Mouse (Mus musculus) monocyte, adult 5-6 weeks (primary cell): ENCODE data around the gene Swt1. TPM values are rescaled to one million over a fixed set of nuclear protein-coding genes. Genes with fewer than 3 reads are reported as not detected.

Source experiments
- ATAC-seq: fragments of 153-309, 156-312 bp; replicated peaks from 2 replicates; pipeline ENCODE4 v1.8.0; 2017; ENCODE audit warnings: mild to moderate bottlenecking; ENCODE audit not compliant: low TSS enrichment, insufficient number of reproducible peaks, severe bottlenecking, poor library complexity, low FRiP score
- total RNA-seq: library from RNA; stranded (forward); fragments of 200-1000, 200-491, 200-594 nt; gene quantifications from 3 replicates; pipeline ENCODE4 v1.2.3, GENCODE M21; 2017

Gene Swt1
- total RNA-seq, 1 experiment from 2014 or later = 41.1 TPM

DNA sequence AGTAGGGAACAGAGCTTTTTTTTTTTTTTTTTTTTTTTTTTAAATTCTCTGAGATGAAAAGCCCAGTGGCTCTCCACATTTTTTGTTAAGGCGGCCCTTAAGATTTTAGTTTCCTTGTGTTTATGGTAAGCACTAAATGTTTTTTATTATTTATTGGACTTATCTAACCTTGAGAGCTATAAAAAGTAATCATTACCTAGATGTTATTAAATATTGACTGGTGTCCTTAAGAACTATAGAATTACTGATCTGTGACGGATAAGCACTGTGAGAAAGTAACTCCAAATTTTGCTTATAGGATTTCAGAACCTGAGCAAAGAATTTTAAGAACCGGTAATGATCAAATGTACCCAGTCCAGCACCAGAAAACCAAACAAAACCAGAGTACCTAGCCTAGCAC, 95.4 kb downstream of the Swt1 start:
- no peak for ATAC-seq

DNA sequence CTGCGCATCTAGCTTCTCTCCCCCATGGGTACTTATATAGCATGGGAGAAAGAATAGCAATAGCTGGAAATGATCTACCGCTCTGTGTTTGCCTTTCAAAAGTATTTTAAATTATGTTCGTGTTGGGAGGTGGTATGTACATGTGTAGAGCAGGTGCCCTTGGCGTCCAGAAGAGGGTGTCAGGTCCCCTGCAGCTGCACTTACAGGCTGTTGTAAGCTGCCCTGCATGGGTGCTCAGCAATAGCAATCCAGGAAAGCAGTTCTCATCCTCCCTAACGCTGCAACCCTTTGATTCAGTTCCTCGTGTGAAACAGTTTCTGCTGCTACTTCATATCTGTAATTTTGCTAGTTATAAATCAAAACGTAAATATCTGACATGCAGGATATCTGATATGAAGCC, 98.7 kb downstream of the Swt1 start:
- ATAC-seq = no peak

DNA sequence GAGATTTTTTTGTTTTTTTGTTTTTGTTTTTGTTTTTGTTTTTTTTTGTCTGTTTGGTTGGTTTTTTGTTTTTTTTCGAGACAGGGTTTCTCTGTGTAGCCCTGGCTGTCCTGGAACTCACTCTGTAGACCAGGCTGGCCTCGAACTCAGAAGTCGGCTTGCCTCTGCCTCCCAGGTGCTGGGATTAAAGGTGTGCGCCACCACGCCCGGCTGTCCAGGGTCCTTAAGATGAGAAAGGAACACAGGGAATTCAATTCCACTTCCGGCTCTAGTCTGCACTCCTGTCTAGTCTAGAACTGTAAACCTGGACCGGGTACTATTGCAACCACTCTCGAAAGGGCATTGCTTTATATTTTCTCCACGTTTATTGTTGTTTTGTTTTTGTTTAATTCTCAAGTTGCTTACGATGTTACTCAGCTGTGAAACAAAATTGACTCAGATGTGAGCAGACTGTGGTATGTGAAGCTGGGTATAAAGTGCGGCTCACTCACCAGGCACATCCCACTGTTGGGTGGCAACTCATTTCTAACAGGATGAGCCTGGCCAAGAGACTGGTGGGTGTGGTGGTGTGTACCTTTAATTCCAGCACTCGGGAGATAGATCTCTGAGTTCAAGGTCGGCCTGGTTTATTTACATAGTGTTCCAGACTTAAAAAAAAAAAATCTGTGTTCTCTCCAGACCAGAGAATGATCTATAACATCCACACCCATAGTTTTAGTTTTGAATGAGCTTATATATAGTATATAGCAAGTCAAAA, 99.7 kb downstream of the Swt1 start:
- ATAC-seq = no peak

DNA sequence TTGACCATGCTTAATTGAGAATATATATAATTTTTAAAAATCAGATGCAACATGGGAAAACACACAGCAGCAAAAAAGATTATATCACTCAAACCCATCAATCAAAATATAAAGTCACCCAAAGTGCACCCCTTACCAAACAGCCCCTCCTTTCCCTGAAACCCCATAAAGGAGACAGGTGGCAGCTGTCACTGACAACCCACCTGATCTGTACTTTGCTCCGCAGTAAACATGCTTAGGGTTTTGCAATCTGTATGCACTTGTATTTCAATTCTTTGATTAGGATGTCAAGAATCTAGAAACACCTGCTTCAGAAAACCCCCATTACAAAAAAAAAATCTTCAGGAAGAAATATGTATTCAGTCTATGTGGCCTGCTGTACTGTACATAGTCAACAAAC, 102.9 kb downstream of the Swt1 start:
- ATAC-seq = no peak

DNA sequence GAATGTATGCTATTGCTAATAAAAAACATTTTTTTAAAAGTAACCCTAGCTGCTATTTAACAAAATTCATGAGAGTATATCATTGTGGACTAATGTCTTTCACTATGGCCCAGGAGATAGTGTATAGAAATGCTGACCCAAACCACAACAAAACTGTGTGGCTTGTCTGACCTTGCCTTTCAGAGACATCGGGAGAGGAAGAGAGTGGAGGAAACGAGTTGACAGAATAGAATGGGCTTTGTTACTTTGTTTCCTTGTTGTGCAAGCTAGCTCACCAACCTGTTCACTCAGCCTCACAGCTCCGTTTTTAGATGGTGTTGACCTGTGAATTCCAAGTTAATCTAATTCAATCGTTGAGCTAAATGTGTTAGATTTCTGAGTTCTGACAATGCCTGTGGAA, 107.8 kb downstream of the Swt1 start:
- no peak for ATAC-seq

DNA sequence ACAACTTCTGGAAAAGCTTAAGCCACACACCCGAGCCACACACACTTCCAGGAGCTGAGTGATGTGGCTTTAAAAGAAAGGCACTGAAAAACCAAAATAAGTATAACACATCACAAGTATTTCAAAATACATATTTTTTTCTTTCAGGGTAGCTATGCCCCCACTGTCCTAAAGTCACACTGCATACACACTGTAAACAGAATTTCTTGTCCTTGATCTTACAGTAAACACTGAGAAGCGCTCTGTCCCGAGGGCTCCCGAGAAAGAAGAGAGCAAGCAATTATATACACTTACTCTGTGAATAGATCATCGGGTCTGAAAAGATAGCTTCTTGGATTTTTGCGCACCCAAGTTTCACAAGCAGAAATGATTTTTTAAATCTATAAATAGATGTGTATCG, 109.0 kb downstream of the Swt1 start:
- ATAC-seq = no peak

Other genes with a start within 250 kb of the Swt1 start
- not detected in 3 replicates for gene Gm47985, start 245.9 kb downstream of the Swt1 start, total RNA-seq
- 0.85 TPM in 1 of 3 replicates, not detected in the others for gene Gm8947, start 236.1 kb downstream of the Swt1 start, total RNA-seq
- 0.68 TPM in 1 of 3 replicates, not detected in the others for gene Gm47995, start 230.0 kb downstream of the Swt1 start, total RNA-seq
- not detected in 3 replicates for gene 3110040M04Rik, start 224.3 kb downstream of the Swt1 start, total RNA-seq
- not detected in 3 replicates for gene Gm47996, start 218.3 kb downstream of the Swt1 start, total RNA-seq
- 269 to 290 TPM (median 273 TPM) in 3 replicates for gene Ivns1abp, start 84.0 kb downstream of the Swt1 start, total RNA-seq
- 21.1 to 33.9 TPM (median 26.0 TPM) in 3 replicates for gene Trmt1l, start 87 bp upstream of the Swt1 start, total RNA-seq
- gene Rnf2, start 72.5 kb upstream of the Swt1 start, total RNA-seq = 130 to 207 TPM (median 167 TPM) in 3 replicates
- gene Fam129a, start 142.7 kb upstream of the Swt1 start, total RNA-seq = 94.5 to 113 TPM (median 95.7 TPM) in 3 replicates